Mouse (Mus musculus) hindbrain, embryonic 13.5 days (tissue): ENCODE measurements around the gene Olfr718-ps1. TPM values are rescaled to one million over a fixed set of nuclear protein-coding genes. Genes with fewer than 3 reads are reported as not detected.
A peak's percentile ranks its signal among the peaks of the same experiment; 100 is the strongest.

ENCODE experiments used
- ATAC-seq: fragments of 200-750 bp; cut with Nextera tagmentation; 2 replicates; pipeline ENCODE4 v1.8.0; 2017; ENCODE audit warnings: moderate TSS enrichment; ENCODE audit not compliant: low FRiP score
- H3K27ac ChIP-seq: fragments of 300-500 bp; sonication (generic); 2 replicates; pipeline ENCODE4 v1.5.1; 2015; ENCODE audit warnings: inconsistent platforms, mild to moderate bottlenecking, moderate library complexity
- H3K27me3 ChIP-seq: fragments of 300-500 bp; sonication (generic); 2 replicates; pipeline ENCODE4 v1.6.1; 2015; ENCODE audit warnings: mild to moderate bottlenecking, inconsistent platforms
- H3K36me3 ChIP-seq: fragments of 300-500 bp; sonication (generic); 2 replicates; pipeline ENCODE4 v1.6.1; 2015; ENCODE audit warnings: mild to moderate bottlenecking, inconsistent platforms
- H3K4me1 ChIP-seq: fragments of 300-500 bp; sonication (generic); replicated peaks from 2 replicates; pipeline ENCODE4 v1.6.1; 2015; ENCODE audit warnings: inconsistent platforms
- H3K4me2 ChIP-seq: fragments of 300-500 bp; sonication (generic); 2 replicates; pipeline ENCODE4 v1.6.1; 2015; ENCODE audit warnings: inconsistent platforms, mild to moderate bottlenecking, moderate library complexity
- H3K4me3 ChIP-seq: fragments of 300-500 bp; sonication (generic); 2 replicates; pipeline ENCODE4 v1.5.1; 2015; ENCODE audit warnings: mild to moderate bottlenecking, inconsistent platforms
- H3K9ac ChIP-seq: fragments of 300-500 bp; sonication (generic); 2 replicates; pipeline ENCODE4 v1.6.1; 2015; ENCODE audit warnings: mild to moderate bottlenecking, inconsistent platforms
- H3K9me3 ChIP-seq: fragments of 300-500 bp; sonication (generic); 2 replicates; pipeline ENCODE4 v1.6.1; 2016; ENCODE audit warnings: inconsistent platforms
- WGBS: fragments of 180-500 bp; shearing (Covaris S2); methylation state at CpG from one replicate; pipeline ENCODE4 v1.1.7; 2015; 5-methylcytosine and 5-hydroxymethylcytosine counted together
- polyA plus RNA-seq: library from polyadenylated mRNA; unstranded; fragments of >200 nt; fragmentation: Nextera tagmentation; extraction: Ambion mirVana; gene quantifications from 2 replicates; pipeline ENCODE4 v1.2.1, GENCODE M21; 2015

Gene Olfr718-ps1
- polyA plus RNA-seq, 1 experiment from 2014 or later: 0.08 TPM

DNA sequence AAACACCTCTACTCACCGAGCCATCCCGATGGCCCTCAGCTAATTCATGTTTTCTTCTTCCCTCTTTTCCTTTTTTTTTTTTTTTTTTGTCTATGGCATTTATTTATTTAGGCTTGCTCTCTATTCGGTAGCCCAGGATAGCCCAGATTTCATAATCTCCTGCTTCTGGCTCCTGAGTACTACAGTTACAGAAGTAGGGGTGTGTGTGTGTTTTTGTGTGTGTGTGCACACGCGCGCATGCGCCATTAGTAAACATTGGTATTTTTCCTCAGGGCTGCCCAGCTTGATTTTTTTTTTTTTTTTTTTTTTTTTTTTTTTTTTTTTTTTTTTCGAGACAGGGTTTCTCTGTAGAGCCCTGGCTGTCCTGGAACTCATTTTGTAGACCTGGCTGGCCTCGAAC lies 21.3 kb downstream of the Olfr718-ps1 start:
- Histone ChIP-seq H3K4me2 (no peak overlapping the region), H3K27ac (peak overlapping the region; percentile 79; the same call in 1 of the 2 replicates), H3K27me3 (no peaks in the 10 kb centered on the region), H3K4me1 (peaks cover 9% of the 10 kb centered on the region), H3K9me3 (peaks cover 10% of the 10 kb centered on the region), H3K9ac (no peak overlapping the region), H3K4me3 (no peak overlapping the region), H3K36me3 (no peaks in the 10 kb centered on the region)
- WGBS: 93% methylated on average over 8 of the region's 9 CpGs
- ATAC-seq: no peak

- H3K4me3 ChIP-seq: no peak overlapping the region
- H3K27me3 ChIP-seq: no peaks in the 10 kb centered on the region
- 28% methylated on average over 7 of the region's 7 CpGs for WGBS
- no peak overlapping the region for H3K9ac ChIP-seq
- no peak overlapping the region for H3K4me2 ChIP-seq
- H3K27ac ChIP-seq: peak overlapping the region; percentile 79
- ATAC-seq: 0 out of 2 replicates have a peak, but pooled peaks have one; percentile 65
- H3K9me3 ChIP-seq: peaks cover 10% of the 10 kb centered on the region
- H3K36me3 ChIP-seq: no peaks in the 10 kb centered on the region
- H3K4me1 ChIP-seq: peaks cover 9% of the 10 kb centered on the region
Observed at GRCm38 (mm10) chr5:143125601-143126000, 21.8 kb downstream of the Olfr718-ps1 start.

GRCm38 (mm10) chr5:143124805-143125378 lies 22.5 kb downstream of the Olfr718-ps1 start:
- Histone ChIP-seq H3K9me3 (peaks cover 10% of the 10 kb centered on the region), H3K4me3 (no peak overlapping the region), H3K27ac (peak overlapping the region; percentile 79), H3K4me2 (no peak overlapping the region), H3K36me3 (no peaks in the 10 kb centered on the region), H3K4me1 (peaks cover 9% of the 10 kb centered on the region), H3K9ac (no peak overlapping the region), H3K27me3 (no peaks in the 10 kb centered on the region)
- 81% methylated on average over 4 of the region's 4 CpGs for WGBS
- no peak for ATAC-seq

DNA sequence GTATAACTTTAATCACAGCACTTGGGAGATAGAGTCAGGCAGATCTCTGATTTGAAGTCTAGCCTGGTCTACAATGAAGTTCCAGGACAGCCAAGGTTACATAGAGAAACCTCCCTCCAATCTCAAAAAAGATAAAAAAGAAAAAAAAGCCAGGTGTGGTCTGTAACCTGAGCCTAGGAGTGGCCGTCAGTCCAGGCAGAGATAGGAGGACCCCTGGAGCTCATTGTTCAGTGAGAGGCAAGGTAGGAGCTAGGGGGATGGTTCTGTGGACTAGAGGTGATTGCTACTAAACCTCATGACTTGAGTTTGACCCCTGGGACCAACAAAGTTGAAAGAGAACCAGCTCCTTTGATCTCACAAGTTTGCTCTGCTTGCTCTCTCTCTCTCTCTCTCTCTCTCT lies 24.7 kb downstream of the Olfr718-ps1 start:
- no peak overlapping the region for H3K9ac ChIP-seq
- no peaks in the 10 kb centered on the region for H3K36me3 ChIP-seq
- peaks cover 9% of the 10 kb centered on the region for H3K4me1 ChIP-seq
- WGBS: 41% methylated on average over 1 of the region's 1 CpGs
- H3K4me2 ChIP-seq: no peak overlapping the region
- H3K27ac ChIP-seq: no peak overlapping the region
- H3K4me3 ChIP-seq: no peak overlapping the region
- no peaks in the 10 kb centered on the region for H3K27me3 ChIP-seq
- no peak for ATAC-seq
- no peaks in the 10 kb centered on the region for H3K9me3 ChIP-seq

DNA sequence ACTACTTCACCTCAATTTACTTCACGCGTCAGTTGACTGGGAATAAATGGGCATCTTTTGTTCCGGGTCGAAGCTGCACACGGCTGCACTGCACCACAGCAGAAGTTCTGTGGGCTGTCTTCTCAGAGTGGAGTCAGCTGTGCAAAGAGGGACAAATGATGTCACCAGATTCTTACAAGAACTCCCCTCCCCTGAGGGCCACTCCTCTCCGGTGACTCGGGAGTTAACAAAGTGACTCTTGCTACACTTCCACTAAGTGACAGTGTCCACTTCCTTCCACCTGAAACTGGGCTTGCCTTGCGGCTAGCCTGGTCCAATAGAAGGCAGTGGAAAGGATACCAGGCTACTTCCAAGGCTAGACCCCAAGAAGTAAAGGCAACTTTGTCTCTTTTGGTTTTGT lies 25.3 kb downstream of the Olfr718-ps1 start:
- Histone ChIP-seq H3K9me3 (no peaks in the 10 kb centered on the region), H3K36me3 (no peaks in the 10 kb centered on the region), H3K27me3 (no peaks in the 10 kb centered on the region), H3K9ac (no peak overlapping the region), H3K4me3 (no peak overlapping the region), H3K4me2 (no peak overlapping the region), H3K4me1 (peaks cover 9% of the 10 kb centered on the region), H3K27ac (no peak overlapping the region)
- no peak for ATAC-seq
- 79% methylated on average over 8 of the region's 8 CpGs for WGBS

GRCm38 (mm10) chr5:143112281-143113246 lies 34.8 kb downstream of the Olfr718-ps1 start, which contains the start of gene Rnf216:
Gene Rnf216 (minus strand): TSS chr5:143112994.
- Histone ChIP-seq H3K9ac (peak within 1 kb of the TSS; percentile 89), H3K9me3 (no peaks in the 10 kb centered on the region), H3K4me3 (peak within 1 kb of the TSS; percentile 83), H3K27me3 (no peaks in the 10 kb centered on the region), H3K4me1 (peaks cover 31% of the 10 kb centered on the region), H3K36me3 (no peaks in the 10 kb centered on the region), H3K27ac (peak within 1 kb of the TSS; percentile 91), H3K4me2 (peak within 1 kb of the TSS; percentile 90)
- 1% methylated on average over 87 of the region's 110 CpGs for WGBS
- peak; percentile 94 for ATAC-seq

DNA sequence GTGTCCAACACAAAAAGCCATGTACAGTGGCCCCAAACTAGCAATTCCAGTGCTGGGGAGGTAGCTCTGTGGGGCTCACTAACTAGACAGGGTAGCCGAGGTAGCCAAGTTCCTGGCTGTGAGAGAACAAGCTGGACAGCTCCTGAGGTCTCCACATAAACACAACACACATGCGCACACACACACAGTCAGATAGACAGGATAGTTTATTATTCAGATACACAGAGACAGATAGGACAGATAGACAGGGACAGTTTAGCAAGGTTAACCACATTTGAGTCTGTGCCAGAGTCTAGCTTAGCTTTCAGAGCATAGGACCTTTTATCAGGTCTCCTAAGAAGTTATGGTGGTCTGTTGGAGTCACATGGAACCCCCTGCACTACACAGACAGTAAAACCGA lies 40.5 kb downstream of the Olfr718-ps1 start:
- no peaks in the 10 kb centered on the region for H3K27me3 ChIP-seq
- no peak overlapping the region for H3K27ac ChIP-seq
- no peaks in the 10 kb centered on the region for H3K9me3 ChIP-seq
- ATAC-seq: no peak
- no peak overlapping the region for H3K4me2 ChIP-seq
- no peak overlapping the region for H3K4me3 ChIP-seq
- 95% methylated on average over 3 of the region's 3 CpGs for WGBS
- no peaks in the 10 kb centered on the region for H3K36me3 ChIP-seq
- no peak overlapping the region for H3K9ac ChIP-seq
- peaks cover 31% of the 10 kb centered on the region for H3K4me1 ChIP-seq

DNA sequence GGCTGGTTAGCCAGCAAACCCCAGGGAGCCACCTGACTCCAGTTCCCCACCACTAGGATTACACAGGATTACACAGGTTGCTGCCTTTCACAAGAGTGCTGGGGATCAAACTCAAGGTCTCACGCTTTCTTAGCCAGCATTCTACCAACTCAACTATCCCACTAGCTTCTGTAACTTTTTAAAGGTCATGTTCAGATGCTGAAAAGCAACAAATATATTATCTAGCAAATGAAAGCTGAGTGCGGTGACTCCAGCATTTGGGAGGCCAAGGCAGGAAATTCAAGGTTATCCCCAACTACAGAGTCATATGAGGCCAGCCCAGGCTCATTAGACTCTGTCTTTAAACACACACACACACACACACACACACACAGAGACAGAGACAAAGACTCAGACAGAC lies 44.1 kb downstream of the Olfr718-ps1 start:
- Histone ChIP-seq H3K4me2 (no peak overlapping the region), H3K27me3 (no peaks in the 10 kb centered on the region), H3K9ac (no peak overlapping the region), H3K27ac (no peak overlapping the region), H3K36me3 (no peaks in the 10 kb centered on the region), H3K9me3 (no peaks in the 10 kb centered on the region), H3K4me3 (no peak overlapping the region), H3K4me1 (peaks cover 16% of the 10 kb centered on the region)
- no peak for ATAC-seq
- WGBS: 95% methylated on average over 2 of the region's 2 CpGs

DNA sequence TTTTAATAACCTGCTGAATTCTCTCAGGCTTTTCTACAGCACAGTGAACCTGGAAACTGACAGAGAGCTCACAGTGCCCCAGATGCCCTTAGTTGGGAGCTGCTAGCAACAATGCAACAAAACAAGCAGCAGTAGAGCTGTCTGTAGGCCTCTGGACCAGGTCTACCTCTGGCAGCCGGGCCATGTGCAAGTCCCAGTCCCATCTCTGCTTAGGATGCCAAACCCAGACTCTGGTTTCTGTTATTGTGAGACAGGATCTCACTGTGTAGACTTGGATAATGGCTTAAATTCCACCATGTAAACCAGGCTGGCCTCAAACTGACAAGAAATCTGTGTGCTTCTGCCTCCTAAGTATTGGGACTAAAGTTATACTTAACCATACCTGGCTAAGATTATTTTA lies 45.8 kb downstream of the Olfr718-ps1 start:
- H3K27me3 ChIP-seq: no peaks in the 10 kb centered on the region
- H3K36me3 ChIP-seq: no peaks in the 10 kb centered on the region; the same call in 1 of the 2 replicates
- no peak overlapping the region for H3K4me2 ChIP-seq
- no peak overlapping the region for H3K27ac ChIP-seq
- ATAC-seq: no peak
- 88% methylated on average over 1 of the region's 1 CpGs for WGBS
- H3K9me3 ChIP-seq: no peaks in the 10 kb centered on the region
- H3K4me1 ChIP-seq: peaks cover 16% of the 10 kb centered on the region
- H3K4me3 ChIP-seq: no peak overlapping the region
- H3K9ac ChIP-seq: no peak overlapping the region

GRCm38 (mm10) chr5:143095256-143095655 lies 52.1 kb downstream of the Olfr718-ps1 start:
- Histone ChIP-seq H3K27me3 (no peaks in the 10 kb centered on the region), H3K4me3 (no peak overlapping the region), H3K4me1 (0 out of 2 replicates have a peak, but pooled peaks cover 3% of the 10 kb centered on the region), H3K27ac (no peak overlapping the region), H3K9me3 (no peaks in the 10 kb centered on the region), H3K4me2 (no peak overlapping the region), H3K36me3 (peaks cover 26% of the 10 kb centered on the region), H3K9ac (no peak overlapping the region)
- WGBS: 93% methylated on average over 7 of the region's 7 CpGs
- ATAC-seq: no peak

DNA sequence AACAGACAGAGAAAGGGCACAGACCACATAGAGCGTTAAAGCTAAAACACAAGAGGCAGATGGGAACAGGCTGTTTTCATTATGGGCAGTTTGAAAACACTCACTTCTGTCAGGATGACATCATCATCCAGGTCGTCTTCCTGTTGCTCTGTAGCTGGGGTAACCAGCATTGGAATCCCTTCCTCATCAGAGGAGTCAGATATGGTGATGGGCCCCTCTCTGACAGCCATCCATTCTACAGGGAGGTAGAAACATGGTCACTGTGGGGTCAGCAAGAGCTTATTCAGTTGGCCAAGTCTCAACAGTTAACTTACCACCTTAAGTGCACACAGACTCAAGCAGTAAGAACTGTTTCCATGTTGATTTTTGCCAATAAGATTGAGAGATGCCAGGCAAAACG lies 54.5 kb downstream of the Olfr718-ps1 start:
- ATAC-seq: no peak
- no peaks in the 10 kb centered on the region for H3K27me3 ChIP-seq
- H3K4me1 ChIP-seq: 0 out of 2 replicates have a peak, but pooled peaks cover 3% of the 10 kb centered on the region
- H3K4me3 ChIP-seq: no peak overlapping the region
- peaks cover 44% of the 10 kb centered on the region for H3K36me3 ChIP-seq
- no peaks in the 10 kb centered on the region for H3K9me3 ChIP-seq
- H3K4me2 ChIP-seq: no peak overlapping the region
- no peak overlapping the region for H3K27ac ChIP-seq
- H3K9ac ChIP-seq: no peak overlapping the region
- WGBS: 63% methylated on average over 3 of the region's 3 CpGs

- Histone ChIP-seq H3K27ac (no peak overlapping the region), H3K4me2 (no peak overlapping the region), H3K36me3 (peaks cover 70% of the 10 kb centered on the region), H3K27me3 (no peaks in the 10 kb centered on the region), H3K9ac (no peak overlapping the region), H3K9me3 (no peaks in the 10 kb centered on the region), H3K4me3 (no peak overlapping the region), H3K4me1 (no peaks in the 10 kb centered on the region)
- no peak for ATAC-seq
- WGBS: 68% methylated on average over 4 of the region's 4 CpGs
Observed at GRCm38 (mm10) chr5:143084898-143085297, 62.5 kb downstream of the Olfr718-ps1 start.
